Mouse (Mus musculus): ENCODE measurements around the gene Sema6b.

DNA sequence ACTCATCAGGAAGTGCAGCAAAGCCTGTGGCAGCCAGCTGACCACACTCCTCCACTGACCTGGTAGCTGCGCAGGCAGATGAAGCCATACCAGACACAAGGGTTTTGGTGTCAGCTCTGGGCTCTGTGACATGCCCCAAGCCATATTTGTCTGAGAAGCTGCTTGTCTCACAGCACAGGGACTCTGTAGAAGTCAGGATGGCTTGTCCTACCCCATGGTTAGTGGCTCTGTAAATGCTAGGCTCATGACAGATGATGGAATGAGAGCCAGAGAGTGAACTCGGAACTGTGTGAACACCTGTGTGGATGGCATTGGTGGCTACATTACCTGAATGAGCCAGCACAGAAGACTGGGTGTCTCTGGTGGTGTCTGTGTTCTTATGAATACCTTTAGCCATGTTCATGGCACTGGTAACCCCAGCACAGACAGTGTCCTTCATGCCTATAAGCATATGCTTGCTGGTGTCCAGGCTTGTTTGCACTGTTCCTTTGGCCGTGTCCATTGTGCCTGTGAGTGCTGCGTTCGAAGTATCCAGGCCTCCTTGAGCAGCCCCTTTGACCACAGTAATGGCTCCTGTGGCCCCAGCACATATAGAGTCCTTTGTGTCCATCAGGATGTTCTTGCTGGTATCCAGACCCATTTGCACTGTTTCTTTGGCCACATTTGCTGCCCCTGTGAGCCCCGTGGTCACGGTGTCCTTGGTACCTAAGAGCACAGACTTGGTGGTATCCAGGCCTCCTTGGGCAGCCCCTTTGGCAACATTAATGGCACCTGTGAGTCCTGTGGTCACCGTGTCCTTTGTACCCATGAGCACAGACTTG, 36.5 kb downstream of the Sema6b start:
- no peak for TF ChIP-seq CTCF (IDR thresholded peaks at IDR 0.05; ENCODE audit: control insufficient read depth, insufficient read depth, insufficient read length)
- TF ChIP-seq MAX (IDR thresholded peaks at IDR 0.05), result no peak
- TF ChIP-seq USF1 (IDR thresholded peaks at IDR 0.05; ENCODE audit: low read depth), result no peak
- no peak for TF ChIP-seq MYOD1 (IDR thresholded peaks at IDR 0.05; ENCODE audit: control insufficient read depth, insufficient read length, low read depth)
- TF ChIP-seq CEBPB (IDR thresholded peaks at IDR 0.05; ENCODE audit: low read depth), result no peak
- TF ChIP-seq FOSL1 (IDR thresholded peaks at IDR 0.05; ENCODE audit: insufficient read depth, low read length, poor library complexity, severe bottlenecking), result no peak
- TF ChIP-seq MYOG (IDR thresholded peaks at IDR 0.05; ENCODE audit: control insufficient read depth, extremely low read depth, insufficient read length), result no peak

Data from C2C12 (cell line).